Mouse (Mus musculus) heart, embryonic 11.5 days (tissue): ENCODE measurements around the gene Tacr2. TPM values are rescaled to one million over a fixed set of nuclear protein-coding genes. Genes with fewer than 3 reads are reported as not detected.

Source experiments
- ATAC-seq: fragments of 200-750 bp; cut with Nextera tagmentation; replicated peaks from 2 replicates; pipeline ENCODE4 v1.8.0; 2017; ENCODE audit warnings: moderate library complexity; ENCODE audit not compliant: insufficient number of reproducible peaks, low FRiP score, low TSS enrichment
- H3K27ac ChIP-seq: fragments of 300-500 bp; sonication (generic); 2 replicates; pipeline ENCODE4 v1.5.1; 2014; ENCODE audit warnings: mild to moderate bottlenecking, low read depth, low read length
- H3K27me3 ChIP-seq: fragments of 300-500 bp; sonication (generic); 2 replicates; pipeline ENCODE4 v1.6.1; 2014; ENCODE audit warnings: mild to moderate bottlenecking, low read length, mixed read lengths; ENCODE audit not compliant: control insufficient read depth, insufficient read depth
- H3K36me3 ChIP-seq: fragments of 300-500 bp; sonication (generic); 2 replicates; pipeline ENCODE4 v1.6.1; 2014; ENCODE audit warnings: mild to moderate bottlenecking, low read length, moderate library complexity, mixed read lengths; ENCODE audit not compliant: control insufficient read depth, insufficient read depth
- H3K4me1 ChIP-seq: fragments of 300-500 bp; sonication (generic); 2 replicates; pipeline ENCODE4 v1.6.1; 2014; ENCODE audit warnings: low read length; ENCODE audit not compliant: control insufficient read depth, insufficient read depth
- H3K4me2 ChIP-seq: fragments of 300-500 bp; sonication (generic); 2 replicates; pipeline ENCODE4 v1.6.1; 2014; ENCODE audit warnings: mild to moderate bottlenecking, moderate library complexity
- H3K4me3 ChIP-seq: fragments of 300-500 bp; sonication (generic); 2 replicates; pipeline ENCODE4 v1.5.1; 2014; ENCODE audit warnings: low read depth, low read length
- H3K9ac ChIP-seq: fragments of 300-500 bp; sonication (generic); 2 replicates; pipeline ENCODE4 v1.6.1; 2014; ENCODE audit warnings: mild to moderate bottlenecking, low read depth, low read length, moderate library complexity
- H3K9me3 ChIP-seq: fragments of 300-500 bp; sonication (generic); replicated peaks from 2 replicates; pipeline ENCODE4 v1.6.1; 2016; ENCODE audit warnings: low read length; ENCODE audit not compliant: control insufficient read depth
- WGBS: fragments of 180-500 bp; shearing (Covaris S2); extraction: QIAGEN DNeasy Blood & Tissue Kit; methylation state at CpG from one replicate; pipeline ENCODE4 v1.1.7; 2014; ENCODE audit not compliant: insufficient replicate concordance; 5-methylcytosine and 5-hydroxymethylcytosine counted together
- polyA plus RNA-seq: library from polyadenylated mRNA; unstranded; fragments of >200 nt; fragmentation: Nextera tagmentation; extraction: Ambion mirVana; gene quantifications from 2 replicates; pipeline ENCODE4 v1.2.1, GENCODE M21; 2014

Tacr2 gene
- not detected in 2 replicates for polyA plus RNA-seq

DNA sequence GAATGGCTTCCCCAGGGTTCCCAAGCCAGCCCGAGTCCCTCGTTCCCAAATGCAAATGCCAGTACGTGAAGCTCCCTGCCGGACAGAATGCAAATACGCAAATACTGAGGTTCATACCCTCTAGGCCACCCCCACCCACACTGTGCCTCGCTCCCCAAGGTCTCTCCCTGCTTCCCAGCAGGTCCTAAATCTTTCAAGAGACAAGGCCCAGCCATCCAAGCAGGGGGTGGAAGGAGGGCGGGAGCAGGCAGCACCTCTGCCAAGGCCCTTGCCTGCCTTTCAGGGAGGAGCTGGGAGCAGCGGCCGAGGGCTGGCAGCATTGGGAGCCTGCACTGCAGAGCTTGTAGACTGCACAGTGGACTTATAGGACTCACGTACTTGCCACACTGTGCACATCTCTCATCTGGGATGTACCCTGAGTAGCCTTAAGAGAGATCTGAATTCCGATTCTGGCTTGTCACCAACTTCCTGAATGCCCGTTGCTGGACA, at the start of gene Tacr2:
Gene Tacr2 (plus strand): TSS at position 439 of the 489 bp plus-strand sequence.
- no peaks in the 10 kb centered on the region for H3K36me3 ChIP-seq
- ATAC-seq, result no peak
- peaks cover 5% of the 10 kb centered on the region; the same call in 1 of the 2 replicates for H3K27me3 ChIP-seq
- H3K4me1 ChIP-seq, result no peaks in the 10 kb centered on the region
- no peak within 1 kb of the TSS for H3K9ac ChIP-seq
- H3K27ac ChIP-seq, result no peak within 1 kb of the TSS
- WGBS, result 61% methylated on average over 12 of the region's 12 CpGs
- H3K4me3 ChIP-seq, result no peak within 1 kb of the TSS
- no peak within 1 kb of the TSS for H3K4me2 ChIP-seq
- no peaks in the 10 kb centered on the region for H3K9me3 ChIP-seq

DNA sequence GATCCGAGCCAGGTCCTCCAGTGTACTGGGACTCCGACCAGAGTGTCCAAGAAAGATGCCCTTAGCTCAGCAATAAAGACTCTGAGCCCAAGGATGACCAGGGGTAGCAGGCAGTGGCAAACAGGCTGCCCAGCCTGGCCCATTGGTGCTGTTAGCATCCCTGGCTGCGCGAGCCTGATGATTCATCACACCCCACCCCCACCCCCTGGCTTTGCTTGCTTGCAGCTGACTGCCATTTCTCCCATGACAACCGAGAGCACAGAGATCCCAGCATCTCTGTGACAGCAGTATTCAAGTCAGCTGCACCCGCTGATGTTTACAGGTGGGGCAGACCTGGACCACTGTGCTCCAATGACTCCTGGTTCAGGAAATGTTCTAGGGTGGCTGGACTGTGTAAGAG, 49.7 kb upstream of the Tacr2 start:
- no peak overlapping the region for H3K9ac ChIP-seq
- H3K36me3 ChIP-seq, result no peaks in the 10 kb centered on the region
- no peak overlapping the region for H3K4me3 ChIP-seq
- no peak overlapping the region for H3K4me2 ChIP-seq
- WGBS, result 74% methylated on average over 6 of the region's 6 CpGs
- H3K27ac ChIP-seq, result no peak overlapping the region
- no peak for ATAC-seq
- peaks cover 2% of the 10 kb centered on the region; the same call in 1 of the 2 replicates for H3K9me3 ChIP-seq
- H3K4me1 ChIP-seq, result no peaks in the 10 kb centered on the region
- peaks cover 3% of the 10 kb centered on the region; the same call in 1 of the 2 replicates for H3K27me3 ChIP-seq

DNA sequence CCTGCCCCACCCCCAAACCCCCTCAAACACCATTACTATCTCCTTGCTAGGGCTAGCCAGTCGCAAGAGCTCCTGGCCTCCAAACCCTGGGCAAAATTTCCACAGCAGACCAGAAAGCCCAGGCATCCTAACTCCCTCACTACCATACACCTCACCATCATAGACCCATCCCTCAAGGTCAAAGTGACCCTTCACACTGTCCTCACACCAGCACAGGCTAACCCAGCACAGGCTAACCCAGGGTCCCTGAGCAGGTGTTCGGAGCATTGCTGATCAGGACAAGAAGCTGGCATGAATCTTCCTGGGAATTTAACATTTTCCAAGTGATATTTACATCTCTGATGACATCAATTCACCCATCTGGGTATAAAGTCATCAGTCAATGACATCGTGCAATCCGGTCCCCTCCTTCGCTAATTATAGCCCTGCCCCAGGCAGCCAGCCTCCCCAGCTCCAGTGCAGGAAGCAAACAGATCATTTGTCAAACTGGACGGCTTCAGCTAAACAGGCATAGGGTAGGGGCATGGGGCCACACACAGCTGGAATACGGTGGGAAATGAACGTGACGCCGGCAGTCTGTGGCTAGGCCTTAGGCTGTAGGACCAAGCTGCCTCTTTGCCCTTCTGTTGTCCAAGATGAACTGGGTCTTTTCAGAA, 43.9 kb upstream of the Tacr2 start:
- Histone ChIP-seq H3K9me3 (peaks cover 3% of the 10 kb centered on the region; the same call in 1 of the 2 replicates), H3K36me3 (no peaks in the 10 kb centered on the region), H3K4me2 (no peak overlapping the region), H3K4me3 (no peak overlapping the region), H3K27ac (no peak overlapping the region), H3K27me3 (peaks cover 3% of the 10 kb centered on the region; the same call in 1 of the 2 replicates), H3K4me1 (0 out of 2 replicates have a peak, but pooled peaks cover 7% of the 10 kb centered on the region), H3K9ac (no peak overlapping the region)
- 0 out of 2 replicates have a peak, but pooled peaks have one; percentile 35 for ATAC-seq
- 57% methylated on average over 10 of the region's 10 CpGs for WGBS

DNA sequence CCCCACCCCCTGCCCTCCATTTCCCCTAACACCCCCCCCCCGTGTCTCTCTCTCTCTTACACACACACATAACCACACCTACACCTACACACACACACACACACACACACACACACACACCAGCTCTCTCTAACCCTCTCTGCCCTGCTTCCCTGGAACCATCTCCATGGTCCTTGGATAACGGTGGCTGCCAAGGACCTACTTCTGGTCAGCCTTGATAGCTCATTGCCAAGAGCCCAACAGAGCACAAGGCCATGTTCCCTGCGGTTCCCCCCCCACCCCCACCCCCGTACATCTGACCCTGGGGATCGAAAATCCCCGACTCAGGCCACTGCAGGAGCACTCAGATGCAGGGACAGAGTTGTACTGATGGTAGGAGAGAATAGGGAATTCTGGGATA, 40.9 kb upstream of the Tacr2 start:
- Histone ChIP-seq H3K4me1 (peaks cover 13% of the 10 kb centered on the region; the same call in 1 of the 2 replicates), H3K36me3 (no peaks in the 10 kb centered on the region), H3K9ac (no peak overlapping the region), H3K27me3 (peaks cover 3% of the 10 kb centered on the region; the same call in 1 of the 2 replicates), H3K4me3 (no peak overlapping the region), H3K9me3 (peaks cover 3% of the 10 kb centered on the region; the same call in 1 of the 2 replicates), H3K27ac (no peak overlapping the region), H3K4me2 (no peak overlapping the region)
- WGBS, result 72% methylated on average over 5 of the region's 6 CpGs
- no peak for ATAC-seq

DNA sequence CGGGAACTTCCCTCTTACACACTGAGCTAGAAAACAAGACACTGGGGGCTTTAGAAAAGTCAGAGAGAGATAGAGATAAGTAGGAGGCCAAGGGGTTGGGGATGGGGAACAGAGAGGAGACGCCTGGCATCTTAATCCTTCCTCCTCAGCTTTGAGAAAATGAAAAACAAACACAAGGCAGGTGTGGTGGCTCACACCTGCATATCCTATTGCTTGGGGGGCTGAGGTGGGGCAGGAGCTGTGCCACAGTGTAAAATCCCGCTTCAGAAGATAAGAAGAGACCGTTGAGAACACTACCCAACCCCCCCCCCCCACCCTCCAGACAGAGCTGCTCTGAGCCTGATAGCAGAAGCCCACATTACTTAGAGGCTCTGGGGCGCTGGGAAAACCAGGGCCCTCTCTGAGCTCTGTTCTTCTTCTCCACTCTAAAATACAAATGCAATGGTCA, 37.0 kb upstream of the Tacr2 start:
- WGBS, result 19% methylated on average over 5 of the region's 5 CpGs
- Histone ChIP-seq H3K36me3 (no peaks in the 10 kb centered on the region; the same call in 1 of the 2 replicates), H3K27ac (no peak overlapping the region), H3K4me2 (no peak overlapping the region), H3K27me3 (no peaks in the 10 kb centered on the region), H3K4me3 (no peak overlapping the region), H3K9ac (no peak overlapping the region), H3K4me1 (peaks cover 8% of the 10 kb centered on the region; the same call in 1 of the 2 replicates), H3K9me3 (no peaks in the 10 kb centered on the region)
- no peak for ATAC-seq

DNA sequence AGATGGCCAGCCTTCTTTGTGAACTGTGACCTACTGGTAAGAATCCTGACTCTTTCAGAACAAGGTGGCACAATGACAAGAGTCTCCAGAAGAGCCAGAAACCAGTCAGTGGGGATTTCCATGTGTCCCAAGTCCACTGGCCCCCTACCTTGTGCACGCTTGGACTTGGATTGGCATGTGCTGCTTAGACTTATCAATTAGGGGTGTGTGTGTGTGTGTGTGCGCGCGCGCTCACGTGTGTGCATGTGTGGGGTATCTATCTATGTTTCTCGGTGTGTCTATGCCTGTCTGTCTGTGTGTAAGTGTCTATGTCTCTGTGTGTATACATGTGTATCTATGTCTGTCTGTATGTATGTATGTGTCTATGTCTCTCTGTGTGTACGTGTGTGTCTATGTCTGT, 36.6 kb upstream of the Tacr2 start:
- Histone ChIP-seq H3K4me3 (no peak overlapping the region), H3K9me3 (no peaks in the 10 kb centered on the region), H3K36me3 (no peaks in the 10 kb centered on the region; the same call in 1 of the 2 replicates), H3K4me1 (peaks cover 8% of the 10 kb centered on the region; the same call in 1 of the 2 replicates), H3K27ac (no peak overlapping the region), H3K9ac (no peak overlapping the region), H3K4me2 (no peak overlapping the region), H3K27me3 (no peaks in the 10 kb centered on the region)
- no peak for ATAC-seq
- WGBS, result 90% methylated on average over 8 of the region's 8 CpGs

DNA sequence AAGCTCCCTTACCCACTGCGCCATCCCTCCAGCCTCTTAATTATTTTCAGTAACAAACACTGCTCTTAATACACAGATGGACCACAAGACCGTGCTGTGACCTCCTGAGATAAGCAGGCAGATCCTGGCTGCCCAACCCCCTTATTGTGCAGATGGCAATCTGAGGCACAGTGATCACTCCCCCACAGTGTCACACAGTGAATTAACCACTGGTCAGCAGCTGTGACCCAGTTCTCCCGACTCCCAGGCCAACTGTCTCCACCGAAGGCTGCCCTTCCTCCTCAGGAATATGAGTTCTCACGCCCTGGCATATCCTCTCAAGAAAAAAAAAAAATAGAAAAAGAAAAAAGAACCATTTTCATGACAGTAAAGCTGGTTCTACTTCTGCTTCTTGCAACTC, 35.6 kb upstream of the Tacr2 start:
- Histone ChIP-seq H3K4me3 (no peak overlapping the region), H3K27me3 (no peaks in the 10 kb centered on the region), H3K27ac (peak overlapping the region; percentile 60), H3K4me1 (peaks cover 8% of the 10 kb centered on the region; the same call in 1 of the 2 replicates), H3K9ac (no peak overlapping the region), H3K36me3 (no peaks in the 10 kb centered on the region; the same call in 1 of the 2 replicates), H3K4me2 (no peak overlapping the region), H3K9me3 (no peaks in the 10 kb centered on the region)
- no peak for ATAC-seq
- WGBS, result 35% methylated on average over 5 of the region's 5 CpGs

DNA sequence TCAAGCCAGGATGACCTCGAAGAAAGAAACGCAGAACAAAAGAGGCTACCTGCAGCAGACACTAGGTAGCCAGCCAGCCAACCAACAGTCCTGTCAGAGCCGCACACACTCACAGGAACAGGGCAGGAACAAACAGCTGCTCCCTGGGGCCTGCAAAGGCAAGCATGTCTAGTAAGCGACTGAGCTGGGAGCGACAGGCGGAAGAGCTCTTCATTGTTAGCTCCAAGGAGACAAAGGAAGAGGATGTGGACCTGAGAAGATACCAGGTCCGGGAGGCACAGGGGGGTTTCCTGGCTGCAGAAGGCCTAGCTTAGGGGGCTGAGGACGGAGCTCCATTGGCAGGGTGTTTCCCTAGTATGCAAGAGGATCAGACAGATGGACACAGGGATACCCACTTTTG, 35.0 kb upstream of the Tacr2 start:
- H3K4me3 ChIP-seq, result no peak overlapping the region
- no peak overlapping the region for H3K9ac ChIP-seq
- no peak overlapping the region for H3K4me2 ChIP-seq
- H3K36me3 ChIP-seq, result no peaks in the 10 kb centered on the region; the same call in 1 of the 2 replicates
- H3K4me1 ChIP-seq, result peaks cover 8% of the 10 kb centered on the region; the same call in 1 of the 2 replicates
- WGBS, result 58% methylated on average over 8 of the region's 8 CpGs
- ATAC-seq, result peak; percentile 61; the same call in 1 of the 2 replicates
- no peaks in the 10 kb centered on the region for H3K9me3 ChIP-seq
- H3K27ac ChIP-seq, result peak overlapping the region; percentile 60
- no peaks in the 10 kb centered on the region for H3K27me3 ChIP-seq
